Mouse (Mus musculus): Measurements from ENCODE around the gene Itga8.

Itga8 gene

DNA sequence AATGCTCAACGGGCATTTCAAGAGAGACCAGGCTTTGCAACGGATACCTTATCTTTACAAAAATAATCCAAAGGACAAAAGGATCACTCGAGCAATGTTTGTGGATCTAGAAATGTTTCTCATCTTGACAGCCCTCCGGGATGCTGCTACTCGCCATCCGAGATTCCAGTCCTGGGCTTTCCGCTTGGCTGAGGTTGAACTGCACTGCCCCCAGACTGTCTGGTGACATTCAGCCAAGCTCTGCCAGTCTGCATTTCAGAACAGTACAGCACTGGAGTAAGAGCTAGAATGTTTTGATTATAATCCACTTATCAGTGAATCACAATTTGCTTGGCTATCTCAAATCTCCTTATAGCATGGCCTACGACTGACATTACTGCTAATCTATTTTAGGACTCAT lies 8.3 kb downstream of the Itga8 start:
- no peak for DNase-seq

GRCm38 (mm10) chr2:12292023-12292820 lies 9.5 kb downstream of the Itga8 start:
- peak; percentile 85 for DNase-seq

- DNase-seq, result no peak
These were observed 11.5 kb downstream of the Itga8 start for GRCm38 (mm10) chr2:12290235-12290634.

- no peak for DNase-seq
These were observed 13.9 kb downstream of the Itga8 start for GRCm38 (mm10) chr2:12287831-12288230.

GRCm38 (mm10) chr2:12280664-12281063 lies 21.1 kb downstream of the Itga8 start:
- DNase-seq, result no peak

DNA sequence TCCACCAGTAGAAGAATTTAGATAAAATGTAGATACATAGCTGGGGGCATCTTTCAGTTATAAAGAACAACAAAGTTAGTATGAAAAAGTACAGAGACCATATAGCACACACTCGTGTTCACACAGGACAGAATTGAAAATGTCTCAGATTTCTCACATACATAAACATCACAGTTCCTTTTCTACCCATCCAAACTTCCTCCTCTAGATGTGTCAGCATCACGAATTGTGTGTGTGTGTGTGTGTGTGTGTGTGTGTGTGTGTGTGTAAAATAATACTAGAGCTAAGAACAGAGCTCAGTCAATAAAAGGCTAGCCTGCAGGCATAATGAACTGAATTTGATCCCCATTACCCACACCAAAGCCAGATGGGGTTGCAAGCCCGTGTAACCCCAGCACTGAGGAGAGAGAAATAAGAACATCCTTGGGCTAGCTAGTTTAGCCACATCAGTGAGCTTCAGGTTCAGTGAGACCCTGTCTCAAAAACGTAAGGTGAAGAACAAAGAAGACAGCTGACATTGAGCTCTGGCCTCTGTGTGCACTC lies 22.6 kb downstream of the Itga8 start:
- DNase-seq, result no peak

DNA sequence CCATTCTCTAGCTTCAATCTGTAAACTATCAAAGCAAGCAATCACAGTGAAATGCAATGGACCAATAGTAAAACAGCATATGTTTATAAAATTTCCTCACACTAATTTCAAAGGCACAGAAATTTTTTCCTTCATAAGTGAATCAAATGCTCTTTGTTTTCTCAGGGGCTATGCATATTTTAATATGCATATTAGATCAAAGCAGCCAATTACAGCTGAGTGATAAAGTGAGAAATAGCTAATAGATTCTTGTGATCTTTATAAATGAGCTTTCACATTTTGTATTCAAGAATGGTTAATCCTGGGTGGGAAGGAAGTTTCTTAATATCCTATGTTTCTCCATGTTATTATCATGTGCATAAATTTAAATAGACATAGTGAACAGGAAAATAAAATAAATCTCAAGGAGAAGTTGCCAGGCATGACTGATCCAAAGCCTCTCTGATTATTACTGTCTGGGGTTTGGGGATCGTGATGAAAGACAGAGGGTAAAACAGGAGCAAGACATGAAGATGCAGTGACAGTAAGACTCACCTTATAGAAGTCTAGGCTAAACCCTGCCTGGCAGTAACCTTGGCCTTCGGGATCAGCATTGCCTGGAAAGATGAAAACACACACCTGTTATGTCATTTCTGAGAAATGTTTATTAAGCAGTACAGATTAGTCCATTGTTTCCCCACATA lies 44.9 kb downstream of the Itga8 start:
- DNase-seq, result no peak

- DNase-seq, result no peak
These were observed 45.8 kb downstream of the Itga8 start for GRCm38 (mm10) chr2:12255901-12256300.

GRCm38 (mm10) chr2:12235345-12235744 lies 66.4 kb downstream of the Itga8 start:
- DNase-seq, result no peak

GRCm38 (mm10) chr2:12229721-12230120 lies 72.0 kb downstream of the Itga8 start:
- DNase-seq, result no peak

- no peak for DNase-seq
These were observed 73.4 kb downstream of the Itga8 start for GRCm38 (mm10) chr2:12228335-12228734.

DNA sequence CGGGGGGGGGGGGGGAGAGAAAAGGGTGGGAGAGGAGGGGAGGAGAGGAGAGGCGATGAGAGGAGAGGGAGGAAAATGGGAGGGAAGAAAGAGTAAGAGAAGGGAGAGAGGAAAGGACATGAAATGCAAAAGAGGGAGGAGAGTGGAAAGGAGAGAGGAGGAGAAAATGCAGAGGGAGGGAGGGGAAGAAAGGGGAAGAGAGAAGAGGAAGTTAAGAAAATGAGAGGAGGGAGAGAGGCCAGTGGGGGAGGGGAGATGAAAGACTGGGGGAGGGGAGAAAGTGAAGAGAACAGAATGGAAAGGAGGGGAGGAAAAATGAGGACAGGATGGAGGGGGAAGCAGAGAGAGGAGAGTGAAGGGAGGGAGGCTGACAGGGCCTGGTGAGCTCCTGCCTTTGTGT lies 74.5 kb downstream of the Itga8 start:
- no peak for DNase-seq

DNA sequence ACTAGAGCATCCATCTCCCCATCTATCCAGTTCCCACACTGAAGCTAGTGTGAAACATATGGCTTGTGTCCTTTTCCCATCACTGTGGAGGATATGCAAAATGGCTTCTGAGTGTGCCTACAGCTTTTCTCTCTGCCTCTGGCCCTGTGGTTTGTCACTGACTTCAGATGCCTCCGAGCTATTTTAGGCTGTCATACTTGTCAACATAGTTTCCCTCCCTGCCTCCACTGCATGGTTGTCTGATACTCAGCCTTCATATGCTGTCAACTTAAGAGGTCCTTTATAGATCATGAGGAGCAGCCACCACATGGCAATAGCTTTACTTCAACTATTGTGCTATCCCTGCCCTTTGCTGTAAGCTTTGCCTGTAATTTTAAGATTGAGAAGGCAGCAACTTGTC lies 75.4 kb downstream of the Itga8 start:
- DNase-seq, result no peak

GRCm38 (mm10) chr2:12221671-12222070 lies 80.1 kb downstream of the Itga8 start:
- DNase-seq, result no peak

GRCm38 (mm10) chr2:12213464-12213790 lies 88.3 kb downstream of the Itga8 start:
- no peak for DNase-seq

DNA sequence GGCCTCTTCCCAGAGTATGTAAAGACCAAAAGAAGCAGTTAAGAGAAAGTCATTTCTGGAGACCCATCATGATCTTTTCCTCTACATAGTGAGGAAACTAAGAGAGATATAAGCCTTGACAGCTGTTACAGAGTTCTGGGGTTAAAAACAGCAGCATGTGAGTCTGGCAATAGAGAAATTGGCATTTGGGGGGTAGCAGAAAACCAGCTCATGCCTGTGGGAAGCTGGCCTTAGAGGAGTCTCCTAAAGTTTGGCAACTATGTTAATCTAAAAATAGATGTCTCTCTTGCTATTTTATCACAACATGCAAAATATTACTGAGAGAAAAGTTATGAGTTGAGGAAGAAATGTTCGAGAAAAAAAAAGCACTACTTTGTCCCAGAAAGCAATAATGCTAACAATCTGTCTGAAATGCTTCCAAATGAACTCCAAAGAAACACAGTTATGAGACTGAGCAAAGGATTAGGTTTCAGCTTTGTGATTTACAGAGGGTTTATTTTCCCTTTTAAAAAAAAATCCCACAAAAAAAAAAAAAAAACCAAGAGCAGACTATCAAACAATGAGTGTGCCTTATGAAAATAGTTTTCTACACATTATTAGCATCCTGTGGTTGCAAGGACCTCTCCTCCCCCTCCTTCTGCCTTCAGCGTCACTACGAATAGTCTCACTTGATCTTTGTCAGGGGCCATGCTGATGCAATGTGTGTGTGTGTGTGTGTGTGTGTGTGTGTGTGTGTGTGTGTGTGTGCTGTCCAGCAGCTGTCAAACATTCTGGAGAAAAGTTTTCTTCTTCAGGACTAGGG lies 88.9 kb downstream of the Itga8 start:
- DNase-seq, result no peak

DNA sequence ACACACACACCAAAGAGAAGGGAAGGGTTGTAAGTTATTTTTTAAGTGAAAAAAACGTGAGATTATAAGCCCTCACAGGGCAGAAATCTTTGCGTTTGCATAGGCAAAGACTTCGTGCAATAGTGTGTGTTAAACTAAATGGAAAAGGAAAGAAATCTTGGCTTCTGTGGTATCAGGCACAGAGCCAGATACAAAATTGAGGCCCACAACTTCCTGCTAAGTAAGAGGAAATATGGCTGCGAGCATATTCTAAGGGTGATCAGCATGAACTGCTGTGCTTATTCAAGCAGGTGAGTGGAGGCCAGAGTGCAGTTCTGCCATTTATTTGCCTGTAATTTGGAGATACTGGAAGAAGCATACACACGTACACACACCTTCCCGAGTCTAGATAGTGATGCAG lies 93.6 kb downstream of the Itga8 start:
- DNase-seq, result no peak

- DNase-seq, result no peak
These were observed 95.4 kb downstream of the Itga8 start for GRCm38 (mm10) chr2:12206353-12206752.

- DNase-seq, result no peak
These were observed 95.8 kb downstream of the Itga8 start for GRCm38 (mm10) chr2:12205875-12206274.

DNA sequence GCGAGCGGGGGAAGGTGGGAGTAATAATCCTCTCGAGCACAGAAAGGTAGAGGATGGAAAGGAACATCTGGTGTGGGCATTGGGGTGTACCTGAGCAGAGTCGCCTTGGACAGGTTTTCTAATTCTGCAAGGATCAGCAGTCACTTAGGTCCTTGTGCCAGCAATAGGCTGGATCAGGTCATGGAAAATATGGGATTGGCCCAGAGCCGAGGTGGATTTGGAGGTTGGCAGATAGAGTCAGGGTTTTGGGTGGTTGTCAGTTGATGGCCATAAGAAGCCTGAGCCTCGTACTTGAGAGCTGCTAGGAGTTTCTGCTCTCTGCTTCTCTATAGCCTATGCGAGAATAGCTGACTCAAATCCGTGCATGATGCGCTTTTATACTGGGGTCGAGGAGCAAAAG lies 98.5 kb downstream of the Itga8 start:
- DNase-seq, result no peak

DNA sequence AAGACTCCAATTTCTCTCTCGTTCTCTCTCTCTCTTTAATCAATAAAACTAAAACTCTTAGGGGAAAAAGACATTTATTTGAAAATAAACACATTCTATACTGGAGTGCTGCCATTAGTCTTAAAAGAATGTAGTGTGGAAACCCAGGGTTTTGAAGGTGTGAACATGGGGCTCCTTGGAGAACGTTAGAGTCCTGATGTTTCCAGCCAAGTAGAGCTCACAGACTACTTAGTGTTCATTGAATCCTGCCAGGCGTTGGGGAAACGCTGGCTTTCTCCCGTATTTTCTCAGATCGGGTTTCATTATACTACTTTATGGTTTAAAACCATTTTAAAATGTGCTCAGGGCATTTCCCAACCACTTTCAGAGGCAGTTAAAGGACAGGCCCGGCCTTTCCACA lies 103.0 kb downstream of the Itga8 start:
- DNase-seq, result no peak

DNA sequence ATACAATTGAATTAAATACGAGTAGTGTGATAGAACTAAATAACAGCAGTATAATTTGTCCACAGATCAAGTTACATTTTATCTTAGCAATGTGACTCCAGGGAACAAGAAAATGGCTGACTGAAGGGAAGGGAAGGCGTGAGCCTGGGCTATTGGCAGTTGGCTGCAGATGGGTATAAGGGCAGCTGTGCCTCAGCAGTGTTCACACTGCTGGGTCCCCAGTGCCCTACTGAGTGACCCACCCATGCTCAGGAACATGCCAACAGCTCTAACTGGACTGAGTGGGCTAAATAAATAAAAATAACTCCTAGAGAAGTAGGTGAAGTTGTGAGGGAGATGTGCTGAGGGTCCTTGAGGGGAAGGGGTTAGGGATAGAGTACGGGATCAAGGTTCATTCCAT lies 103.5 kb downstream of the Itga8 start:
- DNase-seq, result no peak

GRCm38 (mm10) chr2:12197711-12198110 lies 104.0 kb downstream of the Itga8 start:
- DNase-seq, result no peak

DNA sequence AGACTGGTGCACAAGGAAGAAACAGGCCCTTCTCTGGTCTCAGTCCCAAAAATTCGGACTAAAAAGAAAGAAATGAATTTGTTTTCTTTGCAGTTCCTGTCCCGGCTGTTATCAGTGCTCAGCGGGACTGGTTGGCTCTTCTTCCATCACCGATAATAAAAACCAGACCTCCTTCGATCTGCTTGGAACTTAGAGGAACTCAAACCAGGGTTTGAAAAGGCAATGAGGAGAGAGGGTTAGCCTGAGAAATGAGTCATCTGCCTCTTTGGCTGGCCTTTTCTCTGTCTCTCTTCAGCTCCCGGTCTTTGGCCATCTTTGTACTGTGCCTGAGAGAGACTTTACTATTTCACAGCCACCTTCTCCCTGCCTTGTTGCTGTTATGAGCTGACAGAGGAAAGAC lies 112.7 kb downstream of the Itga8 start:
- DNase-seq, result no peak
